Mouse (Mus musculus): ENCODE measurements around the gene Myh7. TPM values are rescaled to one million over a fixed set of nuclear protein-coding genes. Genes with fewer than 3 reads are reported as not detected.

Gene Myh7
- polyA plus RNA-seq, 1 experiment: 7.1 TPM

DNA sequence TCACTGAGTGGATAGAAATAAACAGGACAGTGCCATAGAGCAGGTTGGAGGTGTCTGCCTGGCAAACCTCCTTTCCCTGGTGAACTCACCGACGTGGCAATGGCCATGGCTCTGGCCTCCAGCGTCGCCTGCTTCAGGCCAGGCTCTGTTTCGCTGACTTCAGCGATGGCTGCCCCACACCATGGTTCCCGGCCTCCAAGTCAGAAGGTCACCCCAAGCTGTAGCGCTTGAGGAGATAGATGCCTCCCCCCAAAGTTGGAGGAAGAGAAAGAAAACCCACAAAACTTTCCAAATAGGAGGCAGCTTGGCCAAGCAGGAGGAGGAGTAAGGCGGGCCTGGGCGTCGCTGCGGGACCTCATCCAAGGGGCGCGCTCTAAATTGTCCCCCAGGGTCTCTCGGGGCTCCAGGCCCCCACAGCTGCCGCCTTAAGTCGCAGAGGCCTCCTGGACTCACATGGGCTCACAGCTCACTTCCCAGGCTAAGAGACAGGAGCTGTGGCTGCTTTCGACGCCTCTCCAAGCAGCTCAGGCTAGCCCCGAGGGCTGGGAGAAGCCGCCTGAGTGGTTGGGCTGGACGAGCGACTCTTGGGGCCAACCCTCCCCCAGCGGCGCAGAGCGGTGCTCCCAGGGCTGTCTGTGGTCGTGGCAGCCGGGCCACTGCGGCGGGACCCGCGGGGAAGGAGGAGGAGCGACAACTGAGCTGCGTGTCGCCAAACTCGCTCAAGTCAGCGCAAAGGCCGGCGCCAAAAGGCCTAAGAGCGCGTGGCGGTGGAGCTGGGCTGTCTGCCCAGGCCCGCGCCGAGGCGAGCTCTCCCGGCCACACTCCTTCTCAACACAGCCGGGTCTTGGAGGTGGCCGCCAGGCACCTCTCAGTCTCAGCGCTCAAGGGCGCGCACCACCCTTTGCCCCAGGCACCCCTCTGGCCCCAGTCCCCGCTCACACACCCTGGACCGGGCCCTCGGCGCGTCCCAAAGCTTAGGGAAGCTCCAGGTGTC, 68.8 kb downstream of the Myh7 start, which contains the start of gene Efs:
Gene Efs (minus strand): TSS at position 778 of the 994 bp plus-strand sequence.
- peak; percentile 81 for DNase-seq (ENCODE audit: low read depth)
- TF ChIP-seq CTCF (IDR thresholded peaks at IDR 0.05; ENCODE audit: borderline replicate concordance, extremely low read depth, insufficient read depth, insufficient read length) (no peak), POLR2A (IDR thresholded peaks at IDR 0.05; ENCODE audit: borderline replicate concordance, extremely low read depth, insufficient read depth, insufficient read length, poor library complexity, severe bottlenecking) (0 out of 2 replicates have a peak, but pooled peaks have one; percentile 9)

DNA sequence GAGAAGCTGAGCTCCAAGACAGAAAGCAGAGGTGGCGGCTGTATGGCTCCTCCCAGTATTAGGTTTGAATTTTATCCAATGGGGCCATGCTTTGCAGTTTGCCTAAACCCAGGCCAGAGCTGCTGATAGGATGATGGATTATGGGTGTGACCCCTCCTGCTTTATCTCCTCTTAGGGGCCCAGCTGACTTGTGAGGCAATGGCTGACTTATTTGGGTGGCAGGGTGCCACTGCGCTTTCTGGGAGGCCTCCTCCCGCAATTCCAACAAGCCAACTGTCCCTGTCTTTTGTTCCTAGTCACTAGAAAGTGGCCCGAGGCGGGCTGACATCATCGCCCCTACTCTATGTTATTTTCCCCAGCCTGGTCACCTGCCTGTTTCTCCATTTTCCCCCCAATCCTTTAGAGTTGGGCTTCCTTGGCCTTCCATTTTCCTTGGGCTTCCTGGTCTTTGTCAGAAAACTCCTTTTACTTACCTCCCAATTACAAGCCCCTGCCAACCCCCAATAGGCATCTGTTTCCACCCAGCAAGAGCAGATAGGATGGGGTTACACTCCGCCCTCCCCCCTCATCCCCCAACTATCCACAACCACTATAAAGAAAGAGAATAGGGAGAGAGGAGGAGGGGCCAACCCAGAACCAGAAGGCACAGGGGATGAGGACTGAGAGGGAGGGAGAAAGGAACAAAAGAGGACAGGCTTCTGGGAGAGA, 69.6 kb downstream of the Myh7 start:
- peak; percentile 92 for DNase-seq (ENCODE audit: low read depth)
- no peak for TF ChIP-seq POLR2A (IDR thresholded peaks at IDR 0.05; ENCODE audit: borderline replicate concordance, extremely low read depth, insufficient read depth, insufficient read length, poor library complexity, severe bottlenecking)
- TF ChIP-seq CTCF (IDR thresholded peaks at IDR 0.05; ENCODE audit: borderline replicate concordance, extremely low read depth, insufficient read depth, insufficient read length): no peak

Other genes starting within 250 kb of the Myh7 start
- gene Slc7a8, start 212.7 kb downstream of the Myh7 start, polyA plus RNA-seq (2012; rRNA removed): 8.9 and 14.6 TPM in 2 replicates
- gene Rnf212b, start 180.5 kb downstream of the Myh7 start, polyA plus RNA-seq (2012; rRNA removed): 0.06 TPM in 1 of 2 replicates, not detected in the other
- gene Homez, start 123.7 kb downstream of the Myh7 start, polyA plus RNA-seq (2012; rRNA removed): 7.4 and 11.4 TPM in 2 replicates
- 13.7 and 21.9 TPM in 2 replicates for gene Ppp1r3e, start 117.1 kb downstream of the Myh7 start, polyA plus RNA-seq (2012; rRNA removed)
- gene Bcl2l2, start 111.2 kb downstream of the Myh7 start, polyA plus RNA-seq (2012; rRNA removed): 39.5 and 47.2 TPM in 2 replicates
- 0.12 and 1.3 TPM in 2 replicates for gene Gm20521, start 111.2 kb downstream of the Myh7 start, polyA plus RNA-seq (2012; rRNA removed)
- 517 and 822 TPM in 2 replicates for gene Pabpn1, start 102.1 kb downstream of the Myh7 start, polyA plus RNA-seq (2012; rRNA removed)
- 466 and 718 TPM in 2 replicates for gene Slc22a17, start 81.5 kb downstream of the Myh7 start, polyA plus RNA-seq (2012; rRNA removed)
- 30.9 and 35.3 TPM in 2 replicates for gene Efs, start 68.5 kb downstream of the Myh7 start, polyA plus RNA-seq (2012; rRNA removed)
- 0.27 and 0.57 TPM in 2 replicates for gene Il25, start 61.9 kb downstream of the Myh7 start, polyA plus RNA-seq (2012; rRNA removed)
- 3.8 and 6.1 TPM in 2 replicates for gene Cmtm5, start 58.4 kb downstream of the Myh7 start, polyA plus RNA-seq (2012; rRNA removed)
- 0.05 and 0.18 TPM in 2 replicates for gene Myh6, start 27.7 kb downstream of the Myh7 start, polyA plus RNA-seq (2012; rRNA removed)
- gene Gm17428, start 17.7 kb downstream of the Myh7 start, polyA plus RNA-seq (2012; rRNA removed): not detected in 2 replicates
- 44.4 and 44.8 TPM in 2 replicates for gene Ngdn, start 20.8 kb upstream of the Myh7 start, polyA plus RNA-seq (2012; rRNA removed)
- gene Zfhx2, start 97.7 kb upstream of the Myh7 start, polyA plus RNA-seq (2012; rRNA removed): 10.4 and 34.9 TPM in 2 replicates
- 13.5 and 18.3 TPM in 2 replicates for gene Thtpa, start 100.2 kb upstream of the Myh7 start, polyA plus RNA-seq (2012; rRNA removed)
- gene Ap1g2, start 112.0 kb upstream of the Myh7 start, polyA plus RNA-seq (2012; rRNA removed): 13.6 and 20.6 TPM in 2 replicates
- 147 and 155 TPM in 2 replicates for gene Jph4, start 122.3 kb upstream of the Myh7 start, polyA plus RNA-seq (2012; rRNA removed)
- gene Dhrs2, start 227.4 kb upstream of the Myh7 start, polyA plus RNA-seq (2012; rRNA removed): 0.38 and 0.72 TPM in 2 replicates